Mouse (Mus musculus) mature B cell (primary cell): ENCODE results near the gene Alkbh4.
"Not testable (repeated sequence)": the region's sequence is repeated elsewhere in the genome, so short reads cannot be mapped to it uniquely, and the experiment has no call there.

Experiments used
- in situ Hi-C: fragments of 300-500 bp; cut with MboI; formaldehyde crosslinking; loops from 2 replicates; pipeline ENCODE4 v1.14.3; 2019

The Alkbh4 gene

GRCm38 (mm10) chr5:136143161-136143755 lies 7.3 kb downstream of the Alkbh4 start:
- in situ Hi-C loops = loop anchor here (5.0 kb wide), 1 partner anchor 34 kb away; no protein-coding TSS in a partner anchor

GRCm38 (mm10) chr5:136144606-136145430 lies 8.9 kb downstream of the Alkbh4 start:
- in situ Hi-C loops = loop anchor here (5.0 kb wide), 1 partner anchor 32 kb away; no protein-coding TSS in a partner anchor

- in situ Hi-C loops = no loop called here
These were observed 11.0 kb downstream of the Alkbh4 start for GRCm38 (mm10) chr5:136146936-136147335.

GRCm38 (mm10) chr5:136147704-136148103 lies 11.8 kb downstream of the Alkbh4 start:
- in situ Hi-C loops = no loop called here

- in situ Hi-C loops = not testable (repeated sequence)
These were observed 13.2 kb downstream of the Alkbh4 start for GRCm38 (mm10) chr5:136149134-136149576.

- in situ Hi-C loops = no loop called here
These were observed 16.4 kb downstream of the Alkbh4 start for GRCm38 (mm10) chr5:136152365-136152764.

GRCm38 (mm10) chr5:136155399-136155798 lies 19.5 kb downstream of the Alkbh4 start:
- in situ Hi-C loops = no loop called here

GRCm38 (mm10) chr5:136160084-136160483 lies 24.1 kb downstream of the Alkbh4 start:
- in situ Hi-C loops = not testable (repeated sequence)

- in situ Hi-C loops = no loop called here
These were observed 28.0 kb downstream of the Alkbh4 start for GRCm38 (mm10) chr5:136163807-136164474.

GRCm38 (mm10) chr5:136165246-136165645 lies 29.3 kb downstream of the Alkbh4 start:
- in situ Hi-C loops = no loop called here

GRCm38 (mm10) chr5:136167296-136167695 lies 31.4 kb downstream of the Alkbh4 start:
- in situ Hi-C loops = no loop called here

GRCm38 (mm10) chr5:136168071-136168470 lies 32.1 kb downstream of the Alkbh4 start:
- in situ Hi-C loops = no loop called here

GRCm38 (mm10) chr5:136169626-136170511 lies 33.9 kb downstream of the Alkbh4 start:
- in situ Hi-C loops = no loop called here

- in situ Hi-C loops = no loop called here
These were observed 34.8 kb downstream of the Alkbh4 start, which contains the start of gene Orai2 for GRCm38 (mm10) chr5:136170512-136171362. Gene Orai2 (minus strand): TSS chr5:136170713.

- in situ Hi-C loops = no loop called here
These were observed 35.7 kb downstream of the Alkbh4 start for GRCm38 (mm10) chr5:136171363-136172341.

GRCm38 (mm10) chr5:136172939-136173338 lies 37.0 kb downstream of the Alkbh4 start:
- in situ Hi-C loops = no loop called here

- in situ Hi-C loops = no loop called here
These were observed 37.9 kb downstream of the Alkbh4 start for GRCm38 (mm10) chr5:136173606-136174463.

- in situ Hi-C loops = loop anchor here (5.0 kb wide), 1 partner anchor 37 kb away; no protein-coding TSS in a partner anchor
These were observed 43.6 kb downstream of the Alkbh4 start for GRCm38 (mm10) chr5:136179594-136179993.
